Mouse (Mus musculus) forebrain, postnatal 0 days (tissue): ENCODE results near the gene Mrs2. TPM values are rescaled to one million over a fixed set of nuclear protein-coding genes. Genes with fewer than 3 reads are reported as not detected.

ENCODE experiments used
- ATAC-seq: fragments of 200-750 bp; cut with Nextera tagmentation; 2 replicates; pipeline ENCODE4 v1.8.0; 2017; ENCODE audit warnings: mild to moderate bottlenecking, moderate library complexity
- DNase-seq: peaks from one replicate; pipeline ENCODE4 v3.0.0-alpha.2; 2015
- H3K27ac ChIP-seq: fragments of 300-500 bp; sonication (generic); 2 replicates; pipeline ENCODE4 v1.5.1; 2014; ENCODE audit warnings: low read depth, mild to moderate bottlenecking, antibody characterized with exemption, low read length, moderate library complexity, mixed read lengths
- H3K27me3 ChIP-seq: fragments of 300-500 bp; sonication (generic); 2 replicates; pipeline ENCODE4 v1.6.1; 2014; ENCODE audit warnings: mild to moderate bottlenecking, low read length, mixed read lengths; ENCODE audit not compliant: insufficient read depth
- H3K36me3 ChIP-seq: fragments of 300-500 bp; sonication (generic); 2 replicates; pipeline ENCODE4 v1.6.1; 2014; ENCODE audit warnings: mild to moderate bottlenecking, moderate library complexity; ENCODE audit not compliant: insufficient read depth
- H3K4me1 ChIP-seq: fragments of 300-500 bp; sonication (generic); 2 replicates; pipeline ENCODE4 v1.6.1; 2014; ENCODE audit warnings: antibody characterized with exemption; ENCODE audit not compliant: insufficient read depth
- H3K4me2 ChIP-seq: fragments of 300-500 bp; sonication (generic); 2 replicates; pipeline ENCODE4 v1.6.1; 2014; ENCODE audit warnings: low read depth, mild to moderate bottlenecking, moderate library complexity
- H3K4me3 ChIP-seq: fragments of 300-500 bp; sonication (generic); 2 replicates; pipeline ENCODE4 v1.5.1; 2014; ENCODE audit warnings: low read depth, low read length, mixed read lengths
- H3K9ac ChIP-seq: fragments of 300-500 bp; sonication (generic); 2 replicates; pipeline ENCODE4 v1.6.1; 2014; ENCODE audit warnings: mild to moderate bottlenecking
- H3K9me3 ChIP-seq: fragments of 300-500 bp; sonication (generic); 2 replicates; pipeline ENCODE4 v1.6.1; 2016; ENCODE audit warnings: low read length
- CTCF ChIP-seq: sonication (generic); IDR thresholded peaks from 2 replicates; pipeline ENCODE4 v1.5.1; 2016; ENCODE audit warnings: antibody characterized with exemption, control low read depth, low read depth
- WGBS: fragments of 180-500 bp; shearing (Covaris S2); extraction: QIAGEN DNeasy Blood & Tissue Kit; methylation state at CpG from one replicate; pipeline ENCODE4 v1.1.7; 2014; 5-methylcytosine and 5-hydroxymethylcytosine counted together
- polyA plus RNA-seq: library from polyadenylated mRNA; unstranded; fragments of >200 nt; fragmentation: Nextera tagmentation; extraction: Ambion mirVana; gene quantifications from 2 replicates; pipeline ENCODE4 v1.2.1, GENCODE M21; 2015
- total RNA-seq: library from RNA; depleted of rRNA; stranded (reverse); fragments of >200 nt; gene quantifications from 2 replicates; pipeline ENCODE4 v1.2.3, GENCODE M21; 2014

Mrs2 gene
- total and polyA plus RNA-seq, 2 experiments from 2014 or later = 11.6 to 31.9 TPM

DNA sequence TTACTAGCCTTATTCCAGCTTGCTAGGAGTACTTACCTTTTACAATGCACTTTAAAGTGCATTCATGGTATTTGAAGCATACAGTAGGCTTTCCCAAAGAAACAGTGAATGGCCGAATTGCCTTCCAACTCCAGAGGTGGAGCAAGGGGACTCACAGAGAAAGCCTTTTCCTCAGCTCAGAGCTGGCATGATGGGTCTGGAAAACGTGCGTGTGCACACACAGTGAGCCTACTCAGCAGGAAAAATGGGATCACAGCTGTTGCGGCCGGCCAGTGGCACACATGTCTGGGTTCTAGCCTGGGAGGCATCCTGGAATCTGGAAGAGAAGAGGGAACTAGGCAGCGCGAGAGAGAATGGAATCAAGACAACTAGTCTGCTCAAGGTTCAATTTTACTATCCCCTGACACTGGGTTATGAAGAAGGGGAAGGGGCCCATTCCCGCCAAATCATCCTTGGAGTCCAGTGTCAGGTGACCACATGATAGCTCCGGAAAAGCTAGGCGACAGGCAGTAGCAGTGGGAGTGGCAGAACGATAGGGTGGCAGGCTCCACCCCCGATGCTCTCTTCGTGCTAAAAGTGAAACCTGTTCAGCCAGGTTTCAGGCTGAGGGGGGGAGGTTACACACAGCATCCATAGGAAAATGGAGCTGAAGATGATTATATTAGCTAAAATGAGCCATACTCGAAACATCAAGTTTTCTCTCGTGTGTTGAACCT lies 54.9 kb downstream of the Mrs2 start:
- Histone ChIP-seq H3K4me3 (peak overlapping the region; percentile 31), H3K36me3 (no peaks in the 10 kb centered on the region), H3K4me2 (peak overlapping the region; percentile 47), H3K27me3 (no peaks in the 10 kb centered on the region; the same call in 1 of the 2 replicates), H3K27ac (0 out of 2 replicates have a peak overlapping the region, but pooled peaks have one; percentile 21), H3K4me1 (0 out of 2 replicates have a peak, but pooled peaks cover 6% of the 10 kb centered on the region), H3K9ac (peak overlapping the region; percentile 43), H3K9me3 (no peaks in the 10 kb centered on the region)
- DNase-seq (peak; percentile 43), ATAC-seq (peak; percentile 87)
- no peak for TF ChIP-seq CTCF
- whole genome bisulfite sequencing = 19% methylated on average over 15 of the region's 15 CpGs

GRCm38 (mm10) chr13:24962119-24962518 lies 58.1 kb downstream of the Mrs2 start:
- TF ChIP-seq CTCF = no peak
- no peak overlapping the region for H3K9ac ChIP-seq
- no peaks in the 10 kb centered on the region for H3K9me3 ChIP-seq
- DNase-seq (no peak), ATAC-seq (no peak)
- H3K36me3 ChIP-seq = no peaks in the 10 kb centered on the region
- 0 out of 2 replicates have a peak, but pooled peaks cover 6% of the 10 kb centered on the region for H3K4me1 ChIP-seq
- no peak overlapping the region for H3K4me2 ChIP-seq
- WGBS = 87% methylated on average over 8 of the region's 8 CpGs
- H3K27ac ChIP-seq = no peak overlapping the region
- H3K27me3 ChIP-seq = no peaks in the 10 kb centered on the region; the same call in 1 of the 2 replicates
- no peak overlapping the region for H3K4me3 ChIP-seq

GRCm38 (mm10) chr13:24960084-24960483 lies 60.1 kb downstream of the Mrs2 start:
- DNase-seq (no peak), ATAC-seq (no peak)
- Histone ChIP-seq H3K4me3 (no peak overlapping the region), H3K36me3 (no peaks in the 10 kb centered on the region), H3K9ac (no peak overlapping the region), H3K4me1 (no peaks in the 10 kb centered on the region), H3K27me3 (no peaks in the 10 kb centered on the region), H3K27ac (no peak overlapping the region), H3K9me3 (no peaks in the 10 kb centered on the region), H3K4me2 (no peak overlapping the region)
- WGBS = 81% methylated on average over 3 of the region's 3 CpGs
- TF ChIP-seq CTCF = no peak

GRCm38 (mm10) chr13:24958671-24959070 lies 61.5 kb downstream of the Mrs2 start:
- H3K4me2 ChIP-seq = no peak overlapping the region
- DNase-seq (no peak), ATAC-seq (no peak)
- TF ChIP-seq CTCF = no peak
- H3K27me3 ChIP-seq = no peaks in the 10 kb centered on the region
- H3K36me3 ChIP-seq = no peaks in the 10 kb centered on the region
- WGBS = 88% methylated on average over 11 of the region's 11 CpGs
- H3K4me3 ChIP-seq = no peak overlapping the region
- H3K9me3 ChIP-seq = no peaks in the 10 kb centered on the region
- no peak overlapping the region for H3K9ac ChIP-seq
- no peaks in the 10 kb centered on the region for H3K4me1 ChIP-seq
- no peak overlapping the region for H3K27ac ChIP-seq

DNA sequence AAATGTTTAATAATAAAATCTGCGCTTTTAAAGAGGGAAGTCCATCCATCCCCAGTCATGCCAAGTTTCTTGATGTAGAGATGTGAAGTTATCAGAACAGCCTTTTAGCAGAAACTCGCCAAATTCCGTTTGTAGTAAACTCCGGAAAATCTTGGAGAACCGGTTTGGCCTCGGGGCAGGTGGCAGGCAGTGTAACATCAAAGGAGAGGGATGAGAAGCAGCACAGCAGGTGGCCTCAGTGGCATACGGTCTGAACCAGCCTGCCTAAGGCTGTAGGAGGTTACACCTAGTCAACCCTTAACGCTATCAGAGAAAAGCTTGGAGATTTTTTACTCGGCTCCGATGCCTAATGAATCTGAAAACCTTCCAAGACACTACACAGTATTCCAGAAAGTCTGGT lies 64.7 kb downstream of the Mrs2 start:
- ATAC-seq (no peak), DNase-seq (no peak)
- H3K9me3 ChIP-seq = no peaks in the 10 kb centered on the region
- H3K9ac ChIP-seq = no peak overlapping the region
- H3K36me3 ChIP-seq = no peaks in the 10 kb centered on the region
- H3K4me2 ChIP-seq = no peak overlapping the region
- H3K4me3 ChIP-seq = no peak overlapping the region
- WGBS = 22% methylated on average over 10 of the region's 10 CpGs
- TF ChIP-seq CTCF = no peak
- no peaks in the 10 kb centered on the region for H3K27me3 ChIP-seq
- no peaks in the 10 kb centered on the region for H3K4me1 ChIP-seq
- H3K27ac ChIP-seq = no peak overlapping the region

DNA sequence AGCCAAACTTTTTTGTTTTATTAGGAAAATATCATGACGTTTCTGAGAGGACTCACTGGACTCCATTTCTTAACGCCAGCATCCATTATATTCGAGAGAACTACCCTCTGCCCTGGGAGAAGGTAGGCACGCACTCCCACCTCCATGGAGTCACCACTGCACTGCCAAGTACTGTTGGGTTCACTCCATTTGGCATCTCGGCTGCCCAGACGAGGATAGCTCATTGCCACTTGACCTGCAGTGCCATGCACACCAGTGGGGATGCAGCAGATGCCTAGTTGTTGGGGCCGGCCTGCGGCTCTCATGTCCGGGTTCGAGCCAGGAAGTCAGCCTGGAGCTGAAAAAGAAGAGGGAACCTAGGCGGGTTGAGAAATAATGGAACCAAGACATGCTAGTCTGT lies 65.1 kb downstream of the Mrs2 start:
- no peaks in the 10 kb centered on the region for H3K36me3 ChIP-seq
- H3K4me2 ChIP-seq = no peak overlapping the region
- TF ChIP-seq CTCF = no peak
- WGBS = 62% methylated on average over 11 of the region's 11 CpGs
- H3K9ac ChIP-seq = no peak overlapping the region
- DNase-seq (no peak), ATAC-seq (no peak)
- no peaks in the 10 kb centered on the region for H3K27me3 ChIP-seq
- no peak overlapping the region for H3K4me3 ChIP-seq
- H3K9me3 ChIP-seq = no peaks in the 10 kb centered on the region
- no peak overlapping the region for H3K27ac ChIP-seq
- H3K4me1 ChIP-seq = no peaks in the 10 kb centered on the region

DNA sequence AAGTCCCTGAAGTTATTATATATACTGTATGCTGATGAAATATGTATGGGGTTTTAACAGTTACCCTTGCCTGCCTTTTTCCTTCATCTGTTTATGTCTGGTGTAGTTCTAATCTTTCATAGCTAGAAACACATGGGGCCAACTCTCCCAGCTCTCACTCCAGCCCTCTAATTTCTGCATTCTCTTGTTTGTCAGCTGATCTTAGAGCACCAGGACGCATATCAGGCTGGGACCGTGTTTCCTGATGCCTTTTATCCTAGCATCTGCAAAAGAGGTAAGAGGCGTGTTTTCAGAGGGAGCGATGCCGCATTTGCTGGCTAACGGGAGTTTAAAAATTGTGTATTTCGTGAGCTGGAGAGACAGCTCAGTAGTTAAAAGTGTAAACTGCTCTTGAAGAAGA lies 67.5 kb downstream of the Mrs2 start:
- no peak for DNase-seq
- Histone ChIP-seq H3K4me3 (no peak overlapping the region), H3K4me1 (no peaks in the 10 kb centered on the region), H3K36me3 (no peaks in the 10 kb centered on the region), H3K27ac (no peak overlapping the region), H3K4me2 (no peak overlapping the region), H3K9ac (no peak overlapping the region), H3K9me3 (no peaks in the 10 kb centered on the region), H3K27me3 (no peaks in the 10 kb centered on the region)
- no peak for ATAC-seq
- TF ChIP-seq CTCF = no peak
- 80% methylated on average over 7 of the region's 7 CpGs for WGBS
